Mouse (Mus musculus): ENCODE results near the gene Milr1.
"Not testable (repeated sequence)": the region's sequence is repeated elsewhere in the genome, so short reads cannot be mapped to it uniquely, and the experiment has no call there.

Gene Milr1

GRCm38 (mm10) chr11:106730714-106731113 lies 20.3 kb upstream of the Milr1 start:
- no peak for DNase-seq

GRCm38 (mm10) chr11:106736614-106737013 lies 14.4 kb upstream of the Milr1 start:
- DNase-seq = no peak

DNA sequence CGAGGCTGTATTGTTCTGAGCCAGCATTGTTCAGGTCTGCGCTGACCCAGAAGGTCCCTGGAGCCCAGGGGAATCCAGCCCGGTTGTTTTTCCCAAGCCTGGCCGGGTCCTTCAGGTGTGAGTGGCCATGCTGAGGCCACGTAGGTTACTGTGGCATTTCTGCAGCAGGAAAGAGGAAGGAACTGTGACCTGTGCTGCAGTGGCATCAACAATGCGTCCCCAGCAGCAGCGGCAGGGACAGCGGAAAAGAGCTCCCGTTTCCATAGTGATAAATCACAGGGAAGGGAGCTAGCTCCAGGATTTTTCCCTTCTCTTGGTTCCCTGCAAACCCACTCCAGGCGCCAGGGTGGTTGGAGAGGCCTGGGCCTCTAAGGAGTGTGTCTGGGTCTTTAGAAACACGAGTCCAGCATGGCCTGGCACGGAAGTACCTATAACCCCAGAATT lies 13.8 kb upstream of the Milr1 start:
- peak; percentile 33 to 63 for DNase-seq

GRCm38 (mm10) chr11:106739116-106739515 lies 11.9 kb upstream of the Milr1 start:
- DNase-seq = peak in 1 of 2 experiments; percentile 17

DNA sequence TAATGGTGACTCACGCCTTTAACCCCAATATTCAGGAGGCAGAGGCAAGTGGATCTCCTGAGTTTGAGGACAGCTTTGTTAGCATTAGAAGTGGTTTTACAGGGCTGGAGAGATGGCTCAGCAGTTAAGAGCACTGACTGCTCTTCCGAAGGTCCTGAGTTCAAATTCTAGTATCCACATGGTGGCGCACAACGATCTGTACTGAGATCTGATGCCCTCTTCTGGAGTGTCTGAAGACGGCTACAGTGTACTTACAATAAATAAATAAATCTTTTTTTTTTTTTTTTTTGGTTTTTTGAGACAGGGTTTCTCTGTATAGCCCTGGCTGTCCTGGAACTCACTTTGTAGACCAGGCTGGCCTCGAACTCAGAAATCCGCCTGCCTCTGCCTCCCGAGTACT lies 10.3 kb upstream of the Milr1 start:
- not testable (repeated sequence) for DNase-seq

DNA sequence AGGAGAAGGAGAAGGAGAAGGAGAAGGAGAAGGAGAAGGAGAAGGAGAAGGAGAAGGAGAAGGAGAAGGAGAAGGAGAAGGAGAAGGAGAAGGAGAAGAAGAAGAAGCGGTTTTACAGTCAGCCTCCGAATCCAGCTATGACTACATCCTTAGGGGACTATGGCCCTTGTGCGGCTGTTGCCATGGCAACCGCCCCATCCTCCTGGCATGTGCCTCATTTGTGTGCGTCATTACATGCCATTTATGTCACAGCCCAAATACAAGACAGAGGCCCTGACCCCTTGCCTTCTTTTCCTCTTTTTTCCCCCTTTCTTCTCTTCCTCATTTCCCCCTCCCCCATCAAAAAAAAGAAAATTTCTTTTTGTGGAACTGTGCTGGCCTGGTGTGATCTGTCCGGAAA lies 9.8 kb upstream of the Milr1 start:
- peak in 1 of 2 experiments; percentile 43 for DNase-seq

DNA sequence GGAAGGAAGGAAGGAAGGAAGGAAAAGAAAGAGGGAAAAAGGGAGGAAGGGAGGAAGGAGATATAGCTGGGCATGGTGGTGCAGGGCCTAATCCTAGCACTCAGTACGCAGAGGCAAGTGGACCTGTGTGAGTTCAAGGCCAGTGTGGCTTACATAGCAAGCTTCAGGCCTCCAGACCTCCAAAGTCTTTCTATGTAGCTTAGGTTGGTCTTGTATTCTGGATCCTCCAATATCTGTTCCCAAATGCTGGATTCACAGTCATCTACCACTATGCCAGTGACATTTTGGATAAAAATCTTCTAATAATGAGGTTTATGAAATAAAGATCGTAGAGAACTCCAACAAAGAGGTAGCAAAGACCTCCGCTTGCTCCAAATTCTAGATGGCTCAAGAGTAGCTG lies 9.2 kb upstream of the Milr1 start:
- DNase-seq = no peak

DNA sequence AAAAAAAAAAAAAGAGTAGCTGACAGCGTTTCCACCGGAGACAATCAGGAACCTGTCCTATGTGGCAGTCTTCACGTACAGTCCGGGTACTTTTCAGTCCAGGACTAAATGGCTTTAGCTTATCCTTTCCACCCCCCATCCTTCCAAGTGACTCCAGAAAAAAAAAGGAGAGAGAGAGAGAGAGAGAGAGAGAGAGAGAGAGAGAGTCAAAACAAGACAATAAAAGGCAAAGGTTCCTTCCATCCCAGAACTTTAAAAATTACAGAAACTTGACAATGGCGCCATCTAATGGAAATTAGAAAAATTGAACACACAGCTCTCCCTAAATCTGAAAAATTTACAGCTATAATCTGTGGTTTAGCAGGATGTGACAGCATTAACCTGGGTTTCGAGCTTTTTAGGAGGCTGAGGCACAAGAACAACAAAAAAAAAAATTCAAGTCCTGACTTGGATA lies 8.6 kb upstream of the Milr1 start:
- DNase-seq = no peak

DNA sequence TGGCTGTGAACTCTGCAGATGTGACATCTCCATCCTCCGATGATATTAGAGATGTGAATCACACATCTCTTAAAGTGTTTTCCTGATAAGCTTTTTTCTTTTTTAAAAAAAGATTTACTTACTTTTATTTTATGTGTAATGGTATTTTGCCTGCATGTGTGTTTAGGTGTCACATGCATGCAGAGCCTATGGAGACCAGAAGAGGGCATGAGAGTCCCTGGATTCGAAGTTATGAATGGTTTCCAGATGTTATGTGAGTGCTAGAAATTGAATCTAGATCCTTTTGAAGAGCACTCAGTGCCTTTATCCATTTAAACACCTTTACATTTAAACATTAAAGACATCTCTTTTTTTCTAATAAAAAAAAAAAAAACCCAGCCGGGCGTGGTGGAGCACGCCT lies 6.1 kb upstream of the Milr1 start:
- DNase-seq = no peak

DNA sequence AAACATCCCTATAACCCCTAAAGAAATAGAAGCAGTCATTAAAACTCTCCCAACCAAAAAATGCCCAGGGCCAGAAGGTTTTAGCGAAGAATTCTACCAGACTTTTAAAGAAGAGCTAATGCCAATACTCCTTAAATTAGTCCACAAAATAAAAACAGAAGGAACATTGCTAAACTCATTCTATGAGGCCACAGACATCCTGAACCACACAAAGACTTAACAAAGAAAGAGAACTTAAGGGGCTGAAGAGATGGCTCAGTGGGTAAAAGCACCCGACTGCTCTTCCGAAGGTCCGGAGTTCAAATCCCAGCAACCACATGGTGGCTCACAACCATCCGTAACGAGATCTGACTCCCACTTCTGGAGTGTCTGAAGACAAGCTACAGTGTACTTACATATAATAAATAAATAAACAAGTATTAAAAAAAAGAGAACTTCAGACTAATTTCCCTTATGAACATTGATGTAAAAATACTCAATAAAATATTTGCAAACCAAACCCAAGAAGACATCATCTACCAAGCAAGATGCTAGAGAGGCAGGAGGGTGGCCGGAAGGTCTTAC lies 1.4 kb upstream of the Milr1 start:
- not testable (repeated sequence) for DNase-seq

- DNase-seq = no peak
Measured at GRCm38 (mm10) chr11:106750121-106750751, 790 bp upstream of the Milr1 start, which contains the start of gene Pecam1. Pecam1 (minus strand) TSS chr11:106750628.

DNA sequence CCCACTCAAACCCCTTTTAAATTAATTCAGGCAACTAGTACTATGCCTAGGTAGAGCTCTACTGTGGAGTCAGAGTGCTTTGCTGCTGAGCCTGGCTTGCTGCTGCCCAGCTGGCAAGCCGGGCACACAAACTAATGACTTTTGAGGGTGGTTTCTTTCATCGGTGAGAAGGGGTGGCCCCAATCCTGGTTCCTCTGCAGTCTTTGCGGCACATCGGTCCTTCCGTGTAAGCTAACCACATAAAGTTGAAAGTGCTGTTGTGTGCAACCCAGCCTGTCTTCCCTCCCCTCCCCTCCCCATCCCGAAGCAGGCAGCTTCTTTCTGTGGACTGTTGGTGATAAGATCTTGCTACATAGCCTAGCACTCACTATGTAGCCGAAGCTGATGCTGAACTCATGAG lies 1.1 kb downstream of the Milr1 start:
- DNase-seq = peak; percentile 60 to 66

GRCm38 (mm10) chr11:106753314-106753713 lies 2.3 kb downstream of the Milr1 start:
- no peak for DNase-seq

DNA sequence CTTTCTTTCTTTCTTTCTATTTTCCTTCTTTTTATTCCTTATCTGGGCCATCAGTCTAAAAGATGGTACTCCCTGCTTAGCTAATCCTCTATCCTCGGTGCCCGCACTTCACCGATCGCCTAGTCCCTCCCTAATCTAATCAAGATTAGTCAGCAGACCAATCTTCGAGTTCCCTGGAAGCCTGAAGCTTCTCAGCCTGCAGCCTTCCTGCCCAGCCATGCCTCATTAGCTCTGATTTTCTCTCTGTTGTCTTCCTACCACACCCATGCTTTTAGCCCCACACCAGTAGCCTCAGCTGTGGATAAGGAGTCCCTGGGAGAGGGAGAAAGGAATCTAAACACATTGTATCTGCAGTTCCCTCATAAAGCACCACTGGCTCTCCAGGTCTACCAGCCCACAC lies 4.6 kb downstream of the Milr1 start:
- no peak for DNase-seq

DNA sequence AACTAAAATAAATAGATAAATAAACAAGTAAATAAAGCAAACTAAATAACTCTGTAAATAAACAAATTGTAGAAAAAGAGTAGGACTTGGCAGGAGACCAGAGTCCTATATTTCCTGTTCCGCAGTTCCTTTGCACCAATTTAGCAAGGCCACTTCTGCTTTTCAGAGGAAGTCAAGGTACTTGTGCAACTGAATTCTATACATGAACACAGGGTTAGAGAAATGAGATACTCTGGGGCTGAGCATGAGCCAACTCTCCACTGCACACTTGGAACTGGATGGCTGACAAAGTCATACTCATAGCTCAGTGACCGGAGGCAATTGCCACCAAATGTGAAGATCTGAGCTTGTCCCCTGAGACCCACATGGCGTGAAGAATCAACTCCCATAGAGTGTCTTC lies 8.0 kb downstream of the Milr1 start:
- DNase-seq = no peak

- DNase-seq = no peak
Measured at GRCm38 (mm10) chr11:106760511-106760910, 9.5 kb downstream of the Milr1 start.

DNA sequence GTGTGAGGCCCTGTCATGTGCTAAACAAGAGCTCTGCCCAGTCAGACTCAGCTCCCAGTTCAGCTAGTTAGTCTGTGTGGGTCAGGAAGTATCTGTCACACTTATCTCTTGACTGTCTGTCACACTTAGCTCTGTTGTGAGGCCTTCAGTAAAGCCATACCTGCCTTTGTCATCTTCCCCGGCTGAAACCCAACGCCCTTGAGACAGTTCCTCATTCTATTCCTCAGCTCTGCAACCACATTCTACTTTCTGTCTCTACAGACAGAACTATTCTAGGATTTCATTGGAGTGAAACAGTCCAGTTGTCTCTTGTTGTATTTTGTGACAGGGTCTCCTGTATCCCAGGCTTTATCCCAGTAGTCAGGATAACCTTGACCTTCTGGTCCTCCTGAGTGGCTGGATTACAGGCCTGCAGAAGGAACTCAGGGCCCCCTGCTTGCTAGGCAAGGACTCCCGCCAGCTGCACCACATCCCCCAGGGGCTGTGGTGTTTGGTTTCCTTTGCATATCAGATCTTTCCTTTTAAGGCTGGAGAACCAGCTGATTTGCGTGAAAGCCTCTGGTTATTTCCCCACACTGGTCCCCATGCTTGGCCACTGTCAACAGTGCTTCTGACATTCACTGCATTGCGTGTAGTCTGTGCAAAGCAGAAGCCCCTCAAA lies 11.2 kb downstream of the Milr1 start:
- DNase-seq = peak; percentile 66 to 81

DNA sequence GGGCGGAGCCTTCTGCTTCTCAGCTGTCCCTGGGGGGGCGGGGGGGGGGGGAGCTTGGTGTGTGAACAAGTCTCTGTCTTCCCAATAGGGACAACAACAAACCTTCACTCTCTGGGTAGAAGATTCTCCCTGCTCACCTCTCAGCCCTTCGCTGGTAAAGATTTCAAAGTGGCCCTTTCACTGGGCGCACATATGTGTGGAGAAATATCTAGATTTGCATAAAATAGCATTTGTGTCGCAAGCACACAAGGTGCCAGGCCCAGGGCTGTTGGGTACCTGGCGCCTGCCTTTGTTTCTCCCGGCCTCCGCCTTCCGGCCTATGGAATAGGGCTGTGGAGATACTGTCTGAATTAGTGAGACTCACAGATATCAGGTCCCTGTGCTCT lies 11.8 kb downstream of the Milr1 start:
- no peak for DNase-seq

GRCm38 (mm10) chr11:106766611-106767162 lies 15.7 kb downstream of the Milr1 start:
- DNase-seq = no peak

- no peak for DNase-seq
Measured at GRCm38 (mm10) chr11:106767516-106767915, 16.5 kb downstream of the Milr1 start.

GRCm38 (mm10) chr11:106770195-106770974 lies 19.4 kb downstream of the Milr1 start:
- DNase-seq = peak in 1 of 2 experiments; percentile 40

- DNase-seq = no peak
Measured at GRCm38 (mm10) chr11:106773061-106773460, 22.0 kb downstream of the Milr1 start.

DNA sequence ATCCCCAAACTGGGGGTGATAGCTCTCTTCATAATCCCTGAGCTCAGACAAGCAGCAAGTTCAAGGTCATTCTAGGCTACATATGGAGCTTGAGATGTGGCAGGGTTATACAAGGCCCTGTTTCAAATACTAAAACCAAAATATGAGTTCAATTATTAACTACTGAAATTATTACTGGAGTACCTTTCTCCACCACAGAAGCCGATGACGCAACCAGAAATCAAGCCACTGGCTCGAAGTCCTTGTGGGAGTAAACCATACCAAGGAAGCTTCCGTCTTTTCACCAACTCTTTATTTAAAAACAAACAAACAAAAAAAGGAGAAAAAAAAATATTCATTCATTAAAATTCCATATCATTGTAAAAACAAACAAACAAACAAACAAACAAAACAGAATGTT lies 25.9 kb downstream of the Milr1 start:
- DNase-seq = peak in 1 of 2 experiments; percentile 38

Measured in lung, postnatal 4 days (tissue).